Mouse (Mus musculus) forebrain, embryonic 14.5 days (tissue): ENCODE data around the gene Rpl10a. TPM values are rescaled to one million over a fixed set of nuclear protein-coding genes. Genes with fewer than 3 reads are reported as not detected.

Experiments
- ATAC-seq: fragments of 200-750 bp; cut with Nextera tagmentation; 2 replicates; pipeline ENCODE4 v1.8.0; 2017; ENCODE audit warnings: mild to moderate bottlenecking, moderate library complexity
- DNase-seq: peaks from one replicate; pipeline ENCODE4 v3.0.0-alpha.2; 2015; ENCODE audit warnings: low spot score
- H3K27ac ChIP-seq: fragments of 300-500 bp; sonication (generic); 2 replicates; pipeline ENCODE4 v1.5.1; 2014; ENCODE audit warnings: low read depth, mild to moderate bottlenecking, control low read depth, low read length, moderate library complexity
- H3K27me3 ChIP-seq: fragments of 300-500 bp; sonication (generic); replicated peaks from 2 replicates; pipeline ENCODE4 v1.6.1; 2014; ENCODE audit warnings: low read length, control low read depth, mixed read lengths; ENCODE audit not compliant: control insufficient read depth, insufficient read depth
- H3K36me3 ChIP-seq: fragments of 300-500 bp; sonication (generic); 2 replicates; pipeline ENCODE4 v1.6.1; 2014; ENCODE audit warnings: low read length, control low read depth; ENCODE audit not compliant: control insufficient read depth, insufficient read depth
- H3K4me1 ChIP-seq: fragments of 300-500 bp; sonication (generic); 2 replicates; pipeline ENCODE4 v1.6.1; 2014; ENCODE audit warnings: antibody characterized with exemption, low read length, control low read depth; ENCODE audit not compliant: control insufficient read depth, insufficient read depth
- H3K4me2 ChIP-seq: fragments of 300-500 bp; sonication (generic); 2 replicates; pipeline ENCODE4 v1.6.1; 2014; ENCODE audit warnings: mild to moderate bottlenecking, control low read depth, low read length
- H3K4me3 ChIP-seq: fragments of 300-500 bp; sonication (generic); 2 replicates; pipeline ENCODE4 v1.5.1; 2014; ENCODE audit warnings: low read depth, low read length, control low read depth
- H3K9ac ChIP-seq: fragments of 300-500 bp; sonication (generic); 2 replicates; pipeline ENCODE4 v1.6.1; 2014; ENCODE audit warnings: mild to moderate bottlenecking, low read length, control low read depth, moderate library complexity
- H3K9me3 ChIP-seq: fragments of 300-500 bp; sonication (generic); replicated peaks from 2 replicates; pipeline ENCODE4 v1.6.1; 2016; ENCODE audit warnings: low read length, control low read depth, mixed read lengths; ENCODE audit not compliant: control insufficient read depth
- WGBS: fragments of 180-500 bp; shearing (Covaris S2); extraction: QIAGEN DNeasy Blood & Tissue Kit; methylation state at CpG from one replicate; pipeline ENCODE4 v1.1.7; 2014; 5-methylcytosine and 5-hydroxymethylcytosine counted together
- polyA plus RNA-seq: library from polyadenylated mRNA; unstranded; fragments of >200 nt; fragmentation: Nextera tagmentation; extraction: Ambion mirVana; gene quantifications from 2 replicates; pipeline ENCODE4 v1.2.1, GENCODE M21; 2014

Gene Rpl10a
- polyA plus RNA-seq, 1 experiment from 2014 or later = 532 TPM

DNA sequence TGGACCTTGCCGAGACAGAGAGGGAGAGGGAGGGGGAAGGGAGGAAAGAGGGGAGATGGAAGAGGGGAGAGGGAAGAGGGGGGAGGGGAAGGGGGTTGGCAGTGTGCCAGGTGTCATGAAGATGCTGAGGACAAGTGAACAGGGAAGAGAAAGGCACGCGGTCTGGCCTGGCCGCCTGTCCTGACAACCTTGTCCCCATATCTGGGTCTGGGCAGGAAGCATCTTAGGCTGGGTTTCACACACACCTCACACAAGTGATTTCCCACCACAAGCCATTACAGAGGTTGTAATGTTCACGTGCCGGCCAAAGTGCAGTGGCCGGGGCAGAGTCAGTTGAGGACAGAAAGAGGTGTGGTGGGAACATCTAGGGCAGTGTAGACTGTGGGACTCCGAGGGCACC is 40.7 kb upstream of the Rpl10a start:
- DNase-seq (no peak), ATAC-seq (no peak)
- H3K4me2 ChIP-seq = no peak overlapping the region
- H3K36me3 ChIP-seq = no peaks in the 10 kb centered on the region
- H3K4me3 ChIP-seq = no peak overlapping the region
- H3K4me1 ChIP-seq = no peaks in the 10 kb centered on the region
- WGBS = 64% methylated on average over 8 of the region's 8 CpGs
- no peaks in the 10 kb centered on the region for H3K9me3 ChIP-seq
- no peaks in the 10 kb centered on the region for H3K27me3 ChIP-seq
- H3K9ac ChIP-seq = no peak overlapping the region
- H3K27ac ChIP-seq = no peak overlapping the region

DNA sequence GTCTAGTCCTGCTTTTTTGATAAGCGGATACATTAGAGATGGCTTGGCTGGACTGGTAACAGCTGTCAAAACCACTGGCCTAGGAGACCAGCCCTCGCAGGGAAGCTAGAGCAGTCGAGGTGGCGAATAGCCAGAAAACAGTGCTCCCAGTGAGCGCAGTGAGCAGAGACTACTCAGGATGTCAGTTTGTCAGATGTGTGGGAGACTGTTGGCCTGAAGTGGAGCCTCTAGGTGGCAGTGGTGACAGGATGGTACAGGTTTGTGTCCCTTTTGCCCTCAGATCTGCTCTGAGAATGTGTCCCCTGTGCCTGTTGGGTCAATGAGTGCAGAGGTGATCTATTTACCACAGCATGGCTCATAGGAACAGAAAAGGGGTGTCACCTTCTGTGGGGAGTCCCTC is 40.3 kb upstream of the Rpl10a start:
- no peak overlapping the region for H3K4me3 ChIP-seq
- H3K9me3 ChIP-seq = no peaks in the 10 kb centered on the region
- H3K36me3 ChIP-seq = no peaks in the 10 kb centered on the region
- H3K27ac ChIP-seq = no peak overlapping the region
- H3K27me3 ChIP-seq = no peaks in the 10 kb centered on the region
- H3K9ac ChIP-seq = no peak overlapping the region
- no peak for ATAC-seq
- WGBS = 70% methylated on average over 5 of the region's 5 CpGs
- H3K4me2 ChIP-seq = no peak overlapping the region
- H3K4me1 ChIP-seq = no peaks in the 10 kb centered on the region
- DNase-seq = no peak

DNA sequence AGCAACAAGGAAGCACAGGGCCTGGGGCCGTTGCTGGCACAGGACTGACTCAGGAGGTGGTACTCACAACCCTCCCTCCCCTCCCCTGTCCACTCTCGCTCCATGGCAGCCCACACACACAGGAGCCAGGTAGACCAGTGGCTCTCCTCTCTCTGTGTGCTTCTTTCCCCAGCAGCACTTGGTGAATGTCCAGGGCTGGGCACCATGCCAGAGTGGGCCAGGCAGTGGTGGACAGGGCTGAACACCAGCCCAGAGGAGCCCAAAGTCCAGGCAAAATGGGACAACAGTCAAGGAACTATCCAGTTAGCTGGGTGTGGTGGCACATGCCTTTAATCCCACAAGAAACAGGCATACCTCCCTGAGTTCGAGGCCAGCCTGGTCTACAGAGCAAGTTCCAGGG is 38.0 kb upstream of the Rpl10a start:
- Histone ChIP-seq H3K9ac (no peak overlapping the region), H3K27ac (no peak overlapping the region), H3K27me3 (no peaks in the 10 kb centered on the region), H3K4me3 (no peak overlapping the region), H3K4me1 (no peaks in the 10 kb centered on the region), H3K4me2 (no peak overlapping the region), H3K36me3 (no peaks in the 10 kb centered on the region), H3K9me3 (no peaks in the 10 kb centered on the region)
- ATAC-seq = no peak
- no peak for DNase-seq
- WGBS = 76% methylated on average over 3 of the region's 3 CpGs

DNA sequence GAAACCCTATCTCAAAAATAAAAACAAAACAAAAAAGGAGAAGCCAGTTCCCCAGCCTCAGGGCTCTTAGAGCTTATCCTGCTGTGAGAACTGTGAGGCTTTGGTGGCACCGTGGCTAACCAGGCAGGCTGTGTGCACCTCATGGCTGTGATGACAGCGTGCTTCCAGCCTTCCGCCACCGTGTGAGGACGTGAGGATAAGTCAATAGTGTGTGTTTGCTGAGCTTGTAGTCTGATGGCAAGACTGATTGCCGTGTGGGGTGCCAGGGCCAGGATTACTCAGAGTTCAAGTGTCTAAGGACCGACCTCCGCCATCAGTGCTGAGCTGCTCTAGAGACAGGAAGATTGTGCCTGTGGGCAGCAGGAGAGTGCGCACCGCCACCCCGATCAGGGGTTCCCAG is 37.6 kb upstream of the Rpl10a start:
- no peaks in the 10 kb centered on the region for H3K27me3 ChIP-seq
- no peaks in the 10 kb centered on the region for H3K4me1 ChIP-seq
- no peak overlapping the region for H3K27ac ChIP-seq
- no peak for DNase-seq
- no peaks in the 10 kb centered on the region for H3K9me3 ChIP-seq
- no peak overlapping the region for H3K4me2 ChIP-seq
- H3K9ac ChIP-seq = no peak overlapping the region
- no peak for ATAC-seq
- no peaks in the 10 kb centered on the region for H3K36me3 ChIP-seq
- no peak overlapping the region for H3K4me3 ChIP-seq
- WGBS = 87% methylated on average over 11 of the region's 11 CpGs

DNA sequence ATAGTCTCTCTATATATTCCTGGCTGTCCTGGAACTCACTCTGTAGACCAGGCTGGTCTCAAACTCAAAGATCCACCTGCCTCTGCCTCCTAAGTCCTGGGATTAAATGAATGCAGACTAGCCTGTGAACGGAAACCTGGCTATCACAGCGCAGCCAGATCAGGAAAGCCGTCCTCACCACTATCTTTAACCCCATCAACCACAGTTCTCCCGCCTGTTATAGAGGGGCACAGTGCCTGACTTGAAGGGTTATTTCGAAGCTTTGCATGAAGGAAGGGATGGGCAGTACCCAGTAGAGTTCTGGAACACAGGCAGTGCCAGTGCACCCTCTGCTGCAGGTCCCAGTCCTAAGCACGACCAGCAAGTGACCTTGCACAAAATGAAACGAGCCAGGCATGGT is 36.9 kb upstream of the Rpl10a start:
- H3K36me3 ChIP-seq = no peaks in the 10 kb centered on the region
- no peak overlapping the region for H3K9ac ChIP-seq
- H3K9me3 ChIP-seq = no peaks in the 10 kb centered on the region
- 83% methylated on average over 7 of the region's 7 CpGs for WGBS
- H3K27ac ChIP-seq = no peak overlapping the region
- no peak overlapping the region for H3K4me2 ChIP-seq
- H3K27me3 ChIP-seq = no peaks in the 10 kb centered on the region
- ATAC-seq = no peak
- no peak for DNase-seq
- no peak overlapping the region for H3K4me3 ChIP-seq
- H3K4me1 ChIP-seq = no peaks in the 10 kb centered on the region

DNA sequence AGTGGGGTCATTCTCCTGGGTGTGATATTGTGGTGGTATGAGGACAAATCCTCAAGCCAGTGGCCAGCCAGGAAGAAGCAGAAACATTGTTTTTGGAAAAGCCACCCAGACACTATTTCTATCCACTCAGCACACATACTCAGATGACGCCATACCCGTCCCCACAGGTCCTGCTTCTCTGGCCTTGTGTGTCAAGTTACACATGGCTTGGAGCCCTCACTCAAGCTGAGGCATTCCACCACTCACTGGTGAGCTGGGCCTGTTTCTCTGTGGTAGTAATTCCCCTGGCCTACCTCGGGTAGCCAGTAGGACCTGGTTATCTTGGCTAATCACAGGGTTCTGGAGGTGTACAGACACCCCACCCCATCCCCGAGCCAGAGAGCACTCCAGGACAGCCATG is 34.6 kb upstream of the Rpl10a start:
- Histone ChIP-seq H3K4me2 (no peak overlapping the region), H3K27ac (no peak overlapping the region), H3K9me3 (no peaks in the 10 kb centered on the region), H3K36me3 (0 out of 2 replicates have a peak, but pooled peaks cover 5% of the 10 kb centered on the region), H3K4me3 (no peak overlapping the region), H3K9ac (no peak overlapping the region), H3K27me3 (no peaks in the 10 kb centered on the region), H3K4me1 (no peaks in the 10 kb centered on the region)
- WGBS = 78% methylated on average over 4 of the region's 4 CpGs
- DNase-seq = no peak
- no peak for ATAC-seq

DNA sequence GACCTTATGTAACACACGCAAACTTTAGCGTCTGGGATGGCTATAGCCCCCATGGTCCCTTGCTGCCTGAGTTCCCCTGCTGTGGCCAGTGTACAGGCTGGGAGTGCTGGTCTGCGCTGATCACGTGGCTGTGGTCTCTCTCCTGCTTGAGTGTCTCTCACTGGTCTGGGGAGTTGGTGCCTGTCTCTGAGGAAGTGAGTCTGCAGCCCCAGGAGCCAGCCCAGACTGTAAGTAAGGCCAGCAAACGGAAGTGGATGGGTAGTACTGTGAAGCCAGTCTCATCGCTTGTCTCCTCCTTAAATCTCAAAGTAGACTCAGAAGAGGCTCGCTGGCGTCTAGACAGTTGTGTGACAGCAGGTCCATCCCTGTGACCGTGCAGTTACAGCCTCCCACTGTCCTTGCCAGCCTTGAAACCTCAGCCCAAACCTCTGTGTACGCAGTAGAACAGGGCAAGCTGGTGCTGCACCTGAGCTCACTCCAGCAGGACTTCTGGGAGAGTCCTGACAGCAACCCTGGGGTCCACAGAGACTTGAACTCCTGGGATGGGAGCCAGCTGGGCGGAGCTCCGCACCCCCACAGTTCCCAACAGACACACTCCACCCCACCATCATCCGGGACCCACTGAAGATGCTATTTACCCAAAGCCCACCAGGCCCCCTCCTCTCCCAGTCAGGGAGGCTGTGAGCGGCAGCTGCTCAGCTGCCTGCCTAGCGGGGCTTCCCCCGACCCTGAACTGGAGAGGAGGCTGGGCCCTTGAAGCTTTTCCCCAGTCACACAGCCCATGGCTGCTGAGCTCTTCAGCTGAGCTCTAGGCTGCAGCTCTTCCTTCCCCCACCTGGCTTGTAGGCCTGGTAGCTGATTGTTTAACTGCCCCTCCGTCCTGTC is 33.6 kb upstream of the Rpl10a start:
- Histone ChIP-seq H3K4me2 (no peak overlapping the region), H3K4me3 (no peak overlapping the region), H3K4me1 (no peaks in the 10 kb centered on the region), H3K9me3 (no peaks in the 10 kb centered on the region), H3K9ac (no peak overlapping the region), H3K36me3 (0 out of 2 replicates have a peak, but pooled peaks cover 5% of the 10 kb centered on the region), H3K27me3 (no peaks in the 10 kb centered on the region), H3K27ac (0 out of 2 replicates have a peak overlapping the region, but pooled peaks have one; percentile 56)
- ATAC-seq (peak; percentile 46; the same call in 1 of the 2 replicates), DNase-seq (no peak)
- WGBS = 73% methylated on average over 17 of the region's 17 CpGs

DNA sequence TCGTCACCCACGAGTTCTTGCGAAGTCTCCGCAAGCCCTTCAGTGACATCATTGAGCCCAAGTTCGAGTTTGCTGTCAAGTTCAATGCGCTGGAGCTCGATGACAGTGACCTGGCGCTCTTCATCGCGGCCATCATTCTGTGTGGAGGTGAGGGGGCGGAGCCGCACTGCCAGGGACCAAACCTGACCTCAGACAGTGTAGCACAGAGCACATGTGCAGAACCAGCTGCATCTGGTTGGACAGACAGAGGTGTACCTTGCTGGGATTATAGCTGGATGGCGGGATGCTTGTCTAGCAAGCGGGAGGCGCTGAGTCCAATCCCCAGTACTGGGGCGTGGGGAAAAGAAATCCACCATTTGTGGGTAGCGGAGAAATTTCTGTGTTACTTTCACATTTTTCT is 29.4 kb upstream of the Rpl10a start:
- ATAC-seq (no peak), DNase-seq (no peak)
- Histone ChIP-seq H3K4me2 (no peak overlapping the region), H3K9me3 (no peaks in the 10 kb centered on the region), H3K36me3 (0 out of 2 replicates have a peak, but pooled peaks cover 5% of the 10 kb centered on the region), H3K27me3 (no peaks in the 10 kb centered on the region), H3K4me1 (no peaks in the 10 kb centered on the region), H3K27ac (no peak overlapping the region), H3K9ac (no peak overlapping the region), H3K4me3 (no peak overlapping the region)
- 97% methylated on average over 17 of the region's 17 CpGs for WGBS

DNA sequence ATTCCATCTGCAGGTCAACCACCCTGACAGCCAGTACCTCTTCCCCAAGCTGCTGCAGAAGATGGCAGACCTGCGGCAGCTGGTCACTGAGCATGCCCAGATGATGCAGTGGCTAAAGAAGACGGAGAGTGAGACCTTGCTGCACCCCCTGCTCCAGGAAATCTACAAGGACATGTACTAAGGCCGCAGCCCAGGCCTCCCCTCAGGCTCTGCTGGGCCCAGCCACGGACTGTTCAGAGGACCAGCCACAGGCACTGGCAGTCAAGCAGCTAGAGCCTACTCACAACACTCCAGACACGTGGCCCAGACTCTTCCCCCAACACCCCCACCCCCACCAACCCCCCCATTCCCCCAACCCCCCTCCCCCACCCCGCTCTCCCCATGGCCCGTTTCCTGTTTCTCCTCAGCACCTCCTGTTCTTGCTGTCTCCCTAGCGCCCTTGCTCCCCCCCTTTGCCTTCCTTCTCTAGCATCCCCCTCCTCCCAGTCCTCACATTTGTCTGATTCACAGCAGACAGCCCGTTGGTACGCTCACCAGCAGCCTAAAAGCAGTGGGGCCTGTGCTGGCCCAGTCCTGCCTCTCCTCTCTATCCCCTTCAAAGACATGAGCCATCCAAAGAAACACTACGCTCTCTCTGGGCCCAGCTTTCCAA is 28.5 kb upstream of the Rpl10a start:
- no peak overlapping the region for H3K9ac ChIP-seq
- H3K4me3 ChIP-seq = no peak overlapping the region
- no peaks in the 10 kb centered on the region for H3K9me3 ChIP-seq
- H3K27me3 ChIP-seq = no peaks in the 10 kb centered on the region
- no peaks in the 10 kb centered on the region for H3K4me1 ChIP-seq
- H3K4me2 ChIP-seq = no peak overlapping the region
- H3K27ac ChIP-seq = no peak overlapping the region
- 0 out of 2 replicates have a peak, but pooled peaks cover 5% of the 10 kb centered on the region for H3K36me3 ChIP-seq
- ATAC-seq (no peak), DNase-seq (no peak)
- WGBS = 73% methylated on average over 9 of the region's 11 CpGs
